Mouse (Mus musculus): Measurements from ENCODE around the gene Adtrp.

DNA sequence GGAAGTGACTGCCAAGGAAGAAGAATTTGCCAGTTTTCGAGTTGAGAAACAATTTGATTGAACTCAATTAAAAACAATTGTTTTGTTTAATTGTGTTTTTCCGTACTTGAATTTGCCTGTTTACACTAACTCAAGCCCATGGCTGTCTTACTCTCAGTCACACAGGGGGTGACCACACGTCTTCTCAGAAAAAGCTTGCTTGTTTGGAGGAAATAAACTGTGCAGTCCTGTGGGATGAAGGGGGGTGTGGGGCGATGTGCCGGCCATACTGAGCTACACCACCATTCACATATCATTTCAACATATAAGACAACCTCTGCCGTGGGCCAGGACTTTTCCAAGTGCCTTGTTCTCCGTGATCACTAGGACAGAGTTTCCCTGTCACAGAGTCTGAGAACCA lies 25.2 kb upstream of the Adtrp start:
- TF ChIP-seq CTCF (IDR thresholded peaks at IDR 0.05; ENCODE audit: low read depth), result no peak
- TF ChIP-seq EP300 (IDR thresholded peaks at IDR 0.05; ENCODE audit: low read depth), result no peak
